Mouse (Mus musculus) thymus, adult 18-20 months (tissue): ENCODE results near the gene Pxmp2.

Source experiments
- DNase-seq, 2 experiments: peaks; one replicate each; pipeline ENCODE4 v3.0.0; 2022; ENCODE audit warnings: mixed read lengths in 2 of 2

Pxmp2 gene

DNA sequence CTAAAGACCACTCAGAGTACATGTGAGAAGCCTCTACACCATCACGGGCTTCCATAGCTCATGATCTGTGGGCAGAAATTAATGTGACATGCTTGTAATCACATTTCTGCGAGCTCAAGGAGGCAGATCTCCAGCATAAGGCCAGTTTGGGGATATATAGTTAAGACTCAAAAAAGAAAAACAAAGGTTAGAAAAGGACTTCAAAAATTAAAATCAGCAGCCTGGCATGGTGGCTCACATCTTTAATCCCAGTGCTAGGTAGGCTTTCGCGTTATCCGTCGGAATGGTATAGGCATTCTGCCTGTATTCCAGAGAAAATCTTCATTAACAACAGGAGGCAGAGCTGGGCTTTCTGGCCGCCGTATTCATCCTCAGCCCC, 55.6 kb downstream of the Pxmp2 start:
- DNase-seq, result no peak

GRCm38 (mm10) chr5:110227336-110227883, 58.6 kb downstream of the Pxmp2 start:
- DNase-seq, result no peak

- no peak for DNase-seq
Observed at GRCm38 (mm10) chr5:110225056-110225455, 60.9 kb downstream of the Pxmp2 start.
